Mouse (Mus musculus) cerebellum, postnatal 25 days (tissue): ENCODE results near the gene Efna3.

Experiments used
- DNase-seq, 2 experiments: peaks; one replicate each; pipeline ENCODE4 v3.0.0; 2021; ENCODE audit warnings: mixed read lengths in 2 of 2

The Efna3 gene

DNA sequence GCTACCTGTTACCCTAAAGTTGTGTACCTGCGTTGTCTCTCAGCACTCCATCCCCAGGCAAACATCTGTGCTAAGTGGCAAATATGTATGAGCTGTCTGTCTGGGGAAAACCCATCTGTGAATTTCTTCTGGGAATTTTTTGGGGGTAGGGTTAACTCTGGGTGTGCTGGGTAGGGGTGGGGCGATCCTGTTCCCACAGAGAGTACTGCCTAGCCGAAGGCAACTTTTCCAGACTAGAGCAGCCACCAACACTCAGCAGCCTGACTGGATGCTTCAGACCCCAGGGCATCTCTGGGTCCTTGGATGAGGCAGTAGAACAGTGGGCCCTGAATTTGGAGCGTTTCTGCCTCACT, 40.5 kb downstream of the Efna3 start:
- DNase-seq, result no peak

DNA sequence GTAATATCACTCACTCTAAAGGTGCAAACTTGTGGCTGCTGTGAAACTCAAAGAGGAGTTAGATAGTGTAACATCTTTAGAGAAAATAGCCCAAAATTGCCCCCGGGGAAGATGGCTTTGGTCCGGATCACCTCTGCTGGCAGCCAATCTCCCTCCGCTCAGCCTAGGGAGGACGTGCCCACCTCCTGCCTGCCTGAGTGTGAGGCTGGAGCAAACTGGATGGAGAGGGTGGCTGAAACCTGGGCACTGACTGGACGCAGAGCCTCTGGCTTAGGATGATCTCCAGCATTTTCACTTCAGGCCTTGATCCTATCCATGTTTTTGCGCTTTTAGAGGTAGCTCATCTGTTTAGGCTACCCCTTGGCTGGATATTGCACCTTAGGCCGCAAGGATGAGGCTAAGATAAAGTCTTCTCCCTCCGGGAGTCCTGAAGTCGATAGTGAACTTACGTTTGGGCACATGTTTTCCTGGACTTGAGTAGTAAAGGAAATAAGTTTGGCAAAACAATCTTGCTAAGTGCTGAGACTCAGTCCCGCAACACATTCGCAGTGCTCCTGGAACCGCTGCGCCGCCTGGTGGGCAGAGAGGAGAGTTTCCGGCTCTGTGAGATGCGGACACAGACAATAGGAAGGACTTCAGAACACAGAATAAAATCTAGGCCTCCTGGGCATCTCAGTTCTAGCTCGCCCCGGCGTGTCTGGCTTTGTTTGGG, 41.0 kb downstream of the Efna3 start:
- DNase-seq, result peak; percentile 89 to 93

DNA sequence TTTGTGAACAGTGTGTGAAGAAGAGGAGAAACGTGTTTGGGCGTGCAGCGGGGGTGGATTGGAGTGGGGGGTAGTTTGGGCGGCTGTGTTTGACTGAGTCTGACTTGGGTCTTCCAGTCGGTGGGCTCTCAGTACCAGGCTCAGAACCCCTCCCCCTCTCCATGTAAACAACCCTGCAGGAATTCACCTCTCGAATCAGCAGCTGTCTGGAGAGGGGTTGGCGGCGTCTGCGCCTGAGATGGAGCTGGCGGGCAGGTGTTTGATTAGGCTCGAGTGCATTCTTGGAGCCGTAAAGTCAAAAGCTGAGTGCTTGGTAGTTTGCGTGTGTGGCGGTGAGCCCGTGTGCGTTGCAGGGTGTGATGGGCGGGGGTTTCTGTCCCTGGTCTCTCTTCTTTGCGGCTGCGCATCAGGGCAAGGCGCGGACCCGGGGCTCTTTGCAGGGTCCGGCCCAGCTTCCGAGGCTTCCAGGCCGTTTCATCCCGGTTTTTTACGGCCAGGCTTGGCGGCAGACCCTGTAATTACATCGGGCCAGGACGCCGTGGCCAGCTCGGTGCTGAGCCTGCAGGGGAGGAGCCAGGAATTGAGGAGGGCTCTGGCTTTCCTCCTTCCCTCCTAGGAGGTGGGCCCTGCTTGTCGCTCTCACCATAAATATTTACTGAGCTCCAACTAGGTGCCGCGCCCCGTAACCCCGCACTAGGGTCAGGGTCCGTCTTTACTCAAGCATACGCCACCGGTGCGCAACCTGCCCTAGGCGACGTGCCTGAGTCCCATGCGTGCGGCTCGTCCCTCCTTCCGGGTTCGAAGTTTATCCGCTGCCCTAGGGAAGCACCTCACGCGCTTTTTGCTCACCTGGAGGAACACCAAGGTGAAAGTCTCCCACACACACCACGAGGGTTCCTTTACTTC, 41.9 kb downstream of the Efna3 start, which contains the start of gene Efna1:
TSS of gene Efna1 (minus strand) at position 537 of the 906 bp plus-strand sequence.
- DNase-seq, result peak; percentile 66 to 67

DNA sequence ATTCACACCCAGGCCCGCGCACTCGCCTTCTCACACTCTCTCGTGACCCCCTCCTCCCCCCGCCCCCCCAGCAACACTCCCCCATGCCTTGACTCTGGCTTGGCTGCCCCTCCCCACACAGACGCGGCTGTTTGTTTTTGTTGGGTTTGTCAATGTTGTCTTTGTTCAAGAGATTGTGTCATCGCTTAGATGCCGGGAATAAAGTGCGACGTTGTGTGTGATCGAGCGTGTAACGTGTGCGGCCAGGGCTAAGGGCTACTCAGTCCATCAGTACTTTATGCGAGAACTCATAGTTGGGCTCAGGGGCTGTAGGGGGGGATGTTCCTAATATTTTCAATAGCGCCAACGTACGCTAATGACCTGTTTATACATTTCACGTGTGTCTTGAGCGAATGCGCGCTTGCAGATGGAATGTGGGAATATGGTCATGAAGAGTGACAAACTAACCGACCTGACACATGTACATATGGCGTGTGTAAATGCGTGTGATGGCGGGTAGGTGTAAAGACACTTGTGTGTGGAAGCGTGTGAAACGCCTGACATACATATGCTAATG, 42.6 kb downstream of the Efna3 start:
- DNase-seq, result peak in 1 of 2 experiments; percentile 48

DNA sequence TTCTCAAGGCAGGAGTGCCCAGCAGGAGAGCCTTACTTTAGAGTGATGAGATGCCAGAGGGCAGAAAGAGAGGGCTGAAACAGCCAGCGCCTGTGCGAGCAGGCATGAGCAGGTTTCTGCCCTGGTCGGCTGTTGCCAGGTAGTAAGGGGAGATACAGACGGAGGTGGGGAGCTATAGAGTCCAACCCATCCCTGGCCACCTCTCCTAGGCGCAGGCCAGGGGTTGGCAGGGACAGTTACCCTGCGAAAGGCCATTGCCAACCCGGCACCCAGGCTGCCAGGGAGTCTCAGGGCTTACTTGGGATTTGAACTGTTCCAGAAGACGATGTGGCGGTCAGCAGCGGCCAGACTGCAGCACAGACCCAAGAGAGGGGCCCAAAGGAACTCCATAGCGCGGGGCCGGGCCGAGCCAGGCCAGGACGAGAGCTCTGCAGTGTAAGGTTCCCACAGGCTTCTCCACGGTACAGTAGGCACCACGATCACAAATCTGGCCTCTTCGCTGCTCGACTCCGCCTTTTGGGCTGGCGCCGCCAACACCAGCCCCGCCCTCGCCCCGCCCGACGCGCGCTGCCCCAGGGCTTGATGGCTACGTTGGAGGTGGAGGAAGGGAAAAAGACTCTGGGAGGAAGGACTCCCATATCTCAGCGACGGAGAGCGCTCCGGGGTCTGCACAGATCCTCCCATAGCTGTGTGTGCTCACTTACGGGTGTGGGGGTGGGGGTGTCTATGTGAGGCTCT, 43.4 kb downstream of the Efna3 start:
- peak; percentile 92 to 94 for DNase-seq

DNA sequence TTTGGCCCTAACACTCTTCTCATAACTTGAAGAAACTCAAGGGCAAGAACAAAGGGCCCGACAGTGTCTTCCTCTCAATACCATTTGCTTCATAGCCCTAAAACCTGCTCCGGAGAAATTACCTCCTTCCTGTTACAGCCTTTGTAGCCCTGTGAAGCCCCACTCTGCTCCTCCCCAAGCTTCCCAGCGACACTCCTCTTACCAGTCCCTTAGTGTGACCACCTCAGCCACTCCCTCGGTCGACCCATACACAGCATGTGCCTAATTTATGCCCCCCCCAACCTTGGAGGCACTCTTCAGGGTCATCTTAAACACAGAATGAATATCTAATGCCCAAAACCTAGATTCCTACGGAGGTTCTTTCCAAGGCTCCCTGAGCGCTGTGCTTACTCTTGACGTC, 44.1 kb downstream of the Efna3 start:
- DNase-seq, result no peak

DNA sequence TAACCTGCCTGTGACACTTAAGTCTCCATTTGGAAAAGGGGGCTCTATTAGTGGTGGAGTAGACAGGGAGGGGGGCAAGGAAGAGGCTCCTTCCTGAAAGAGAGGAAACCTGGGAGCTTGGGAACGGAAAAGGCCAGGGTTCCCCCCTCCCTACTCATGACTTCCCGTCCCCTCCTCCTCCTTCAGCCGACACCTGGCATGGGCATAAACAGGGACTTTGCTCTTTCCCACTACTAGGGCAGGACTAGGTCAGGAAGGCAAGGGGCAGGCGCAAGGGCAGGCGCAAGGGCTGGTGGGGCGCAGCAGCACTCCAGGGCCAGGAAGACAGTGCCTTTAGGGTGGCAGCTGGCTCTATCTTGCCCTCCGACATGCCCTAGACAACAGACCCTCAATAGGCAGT, 44.7 kb downstream of the Efna3 start:
- DNase-seq, result peak; percentile 27 to 32

DNA sequence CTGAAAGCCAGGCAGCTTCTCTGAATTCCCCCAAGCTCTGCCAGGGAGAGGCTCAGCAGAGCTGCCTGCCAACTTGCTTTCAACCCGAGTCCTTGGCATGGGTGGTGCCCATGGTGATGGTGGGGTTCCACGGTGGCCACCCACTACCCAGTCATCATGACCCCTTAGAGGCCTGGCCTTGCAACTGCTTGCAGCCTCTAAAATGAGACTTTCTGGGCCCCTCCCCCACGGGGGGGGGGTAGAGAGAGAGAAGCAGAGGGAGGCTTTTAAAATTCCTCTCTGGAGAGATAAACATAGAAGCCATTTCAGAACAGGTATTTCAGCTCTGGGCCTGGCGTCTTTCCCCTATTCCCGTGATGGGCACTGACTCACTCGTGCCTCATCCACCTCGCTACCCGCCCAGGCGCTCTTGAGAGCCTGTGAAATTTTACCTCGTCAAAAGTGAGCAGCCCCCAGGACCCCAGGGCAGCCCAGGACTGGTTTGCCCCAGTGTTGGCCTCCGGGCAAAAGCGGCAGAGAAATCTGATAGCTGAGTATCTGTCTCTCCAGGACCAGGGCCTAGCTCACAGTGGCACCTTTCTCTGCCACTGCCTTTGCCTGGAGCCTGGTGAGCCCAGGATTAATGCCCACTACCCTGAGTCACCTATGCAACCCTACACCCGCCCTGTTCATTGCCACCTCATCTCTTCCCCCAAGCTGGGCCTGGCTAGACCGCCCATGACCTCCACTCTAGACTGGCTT, 45.3 kb downstream of the Efna3 start:
- DNase-seq, result peak; percentile 39 to 50

DNA sequence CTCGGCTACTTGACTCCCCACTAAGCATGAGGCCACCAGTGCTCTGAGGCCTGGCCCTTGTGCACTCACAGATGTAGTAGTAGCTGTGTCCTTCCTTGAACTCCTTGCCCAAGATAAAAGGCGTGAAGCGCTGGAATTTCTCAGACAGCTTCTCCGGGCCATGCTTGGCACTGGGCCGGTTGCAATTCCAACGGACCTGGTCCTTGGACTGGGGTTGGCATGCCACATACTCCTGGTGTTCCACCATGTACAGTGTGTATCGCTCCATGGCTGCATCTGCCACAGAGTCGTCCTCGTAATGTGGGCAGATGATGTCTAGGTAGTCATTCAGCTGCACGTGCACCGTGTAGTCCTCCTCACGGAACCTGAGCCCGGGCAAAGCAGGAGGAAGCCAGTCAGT, 46.7 kb downstream of the Efna3 start:
- no peak for DNase-seq

DNA sequence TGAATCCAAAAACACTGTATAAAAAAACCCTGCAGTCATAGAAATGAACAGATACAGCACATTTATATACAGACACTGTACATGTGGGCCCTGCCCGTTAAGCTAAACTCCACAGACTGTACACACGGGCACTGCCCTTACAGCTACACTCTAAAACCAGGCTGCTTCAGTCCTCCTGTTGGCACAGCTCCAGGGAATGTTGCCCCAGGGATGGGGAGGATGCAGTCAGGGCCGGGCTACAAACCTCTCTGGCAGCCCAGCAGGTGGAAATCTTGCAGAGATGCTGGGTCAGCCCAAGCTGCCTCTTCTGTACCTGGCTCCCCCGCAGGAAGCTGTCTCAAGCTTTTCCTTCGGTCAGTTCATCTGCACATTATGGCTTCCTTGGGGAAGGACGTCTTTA, 51.0 kb downstream of the Efna3 start:
- DNase-seq, result peak; percentile 43 to 59

DNA sequence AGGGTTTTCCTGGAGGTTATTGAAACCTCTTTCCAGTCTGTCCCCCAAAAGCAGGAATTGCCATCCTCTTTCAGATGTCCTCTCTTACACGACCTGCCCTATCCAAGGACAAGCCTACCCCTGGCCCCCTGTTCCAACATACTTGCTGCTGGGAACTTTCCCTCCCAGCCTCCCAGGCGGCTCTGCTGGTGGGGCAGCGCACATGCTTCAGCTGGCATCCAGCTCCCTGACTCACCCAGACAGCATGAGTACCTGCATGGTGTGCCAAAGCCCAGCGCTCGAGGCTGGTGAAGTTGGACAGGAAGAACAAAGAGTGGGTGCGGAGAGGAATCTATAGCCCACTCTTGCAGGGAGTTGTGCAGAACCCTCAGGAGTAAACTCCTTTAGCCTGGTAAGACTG, 51.9 kb downstream of the Efna3 start:
- peak; percentile 71 to 80 for DNase-seq

DNA sequence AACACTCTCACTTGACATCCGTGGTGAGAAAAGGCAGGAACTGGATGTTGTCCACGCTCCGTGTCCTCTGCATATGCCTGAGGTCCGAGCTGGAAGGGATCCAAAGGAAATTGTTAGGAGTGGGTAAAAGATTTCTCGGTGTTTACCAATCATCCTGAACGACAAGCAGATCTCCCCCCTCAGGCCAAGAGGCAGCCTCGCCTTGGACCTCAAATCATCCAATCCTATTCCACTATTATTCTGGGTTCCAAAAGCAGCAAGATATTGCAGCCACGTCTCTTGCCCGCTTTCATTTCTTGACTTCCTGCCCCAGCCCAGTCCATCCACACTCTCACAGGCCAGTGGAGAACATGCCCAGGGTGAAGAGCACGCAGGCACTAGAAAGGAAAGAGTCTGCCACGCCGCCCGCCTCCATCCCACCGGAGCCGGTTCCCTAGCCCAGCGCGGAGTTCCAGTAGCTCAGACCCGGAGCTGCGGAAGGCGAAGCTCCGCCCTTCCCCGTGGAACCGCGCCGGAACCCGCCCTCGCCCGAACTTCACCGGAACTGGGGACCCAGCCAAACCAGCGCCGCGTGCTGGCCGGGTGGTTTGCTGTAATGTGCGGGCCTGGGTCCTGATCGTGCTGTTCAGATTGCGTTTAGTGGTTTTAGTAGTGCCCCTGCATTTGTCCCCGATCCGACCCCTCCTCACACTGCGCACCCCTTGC, 52.6 kb downstream of the Efna3 start, which contains the start of gene Slc50a1:
TSS of gene Slc50a1 (minus strand) at position 520 of the 705 bp plus-strand sequence.
- DNase-seq, result peak; percentile 89 to 94

DNA sequence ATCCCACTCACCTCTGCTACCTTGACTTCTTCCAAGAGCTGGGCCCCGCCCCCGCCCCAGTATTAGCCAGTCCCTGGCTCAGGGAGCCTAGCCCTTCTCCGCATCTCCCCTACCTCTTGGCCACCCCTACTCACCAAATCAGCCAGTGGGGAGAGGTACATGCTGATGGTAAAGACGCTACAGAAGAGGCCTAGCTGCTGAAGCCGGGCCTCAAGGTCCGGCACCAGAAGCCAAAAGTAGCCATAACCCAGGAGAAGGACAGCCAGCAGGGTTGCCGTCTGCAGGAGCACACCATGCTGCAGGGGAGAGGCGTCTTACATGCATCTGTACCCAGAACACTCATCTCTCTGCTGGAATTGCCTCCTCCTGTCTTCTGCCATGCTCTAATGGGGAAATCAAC, 53.8 kb downstream of the Efna3 start:
- no peak for DNase-seq

DNA sequence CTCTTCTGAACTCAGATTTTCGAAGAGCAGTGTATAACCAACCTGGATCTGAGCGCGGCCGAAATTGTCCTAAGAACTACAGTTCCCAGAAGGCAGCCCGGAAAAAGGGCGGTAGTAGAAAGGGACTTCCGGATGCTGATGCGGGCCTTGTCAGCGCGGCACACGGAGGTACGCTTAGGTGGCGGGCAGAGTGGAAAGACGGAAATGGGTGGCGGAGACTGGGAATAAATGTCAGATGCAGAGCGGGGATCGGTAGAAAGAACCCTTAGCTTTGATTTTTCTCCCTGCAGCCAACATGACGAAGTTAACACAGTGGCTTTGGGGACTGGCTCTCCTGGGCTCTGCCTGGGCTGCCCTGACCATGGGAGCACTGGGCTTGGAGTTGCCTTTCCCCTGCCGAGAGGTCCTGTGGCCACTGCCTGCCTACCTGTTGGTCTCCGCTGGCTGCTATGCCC, 56.3 kb downstream of the Efna3 start:
- peak; percentile 82 to 87 for DNase-seq
